Mouse (Mus musculus) right cerebral cortex, postnatal 25 days (tissue): ENCODE results near the gene Gm20388.
A peak's percentile ranks its signal among the peaks of the same experiment; 100 is the strongest.

Source experiments
- DNase-seq: peaks from one replicate; pipeline ENCODE4 v3.0.0; 2022

Gene Gm20388

GRCm38 (mm10) chr8:121668553-121668952 lies 1757.9 kb downstream of the Gm20388 start:
- no peak for DNase-seq

DNA sequence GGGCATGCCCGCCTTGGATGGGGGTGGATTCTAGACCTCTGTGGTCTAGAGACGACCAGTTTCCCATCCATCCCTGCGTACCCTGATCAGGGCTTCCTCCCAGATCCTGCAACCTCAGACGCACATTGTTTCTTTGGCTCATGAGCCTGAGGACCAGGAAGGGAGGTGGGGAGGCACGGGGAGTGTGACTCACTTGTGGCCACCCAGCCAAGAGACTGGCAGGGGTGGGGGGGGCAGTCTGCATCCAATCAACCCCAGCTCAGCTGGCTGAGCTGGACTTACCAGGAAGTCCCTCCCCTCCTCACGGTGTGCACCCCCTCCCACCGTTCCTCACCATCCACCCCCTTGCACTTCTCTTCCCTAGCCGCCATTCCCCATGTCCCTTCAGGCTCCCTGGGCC lies 1758.6 kb downstream of the Gm20388 start:
- DNase-seq = no peak

- no peak for DNase-seq
Observed at GRCm38 (mm10) chr8:121673153-121673552, 1762.5 kb downstream of the Gm20388 start.

DNA sequence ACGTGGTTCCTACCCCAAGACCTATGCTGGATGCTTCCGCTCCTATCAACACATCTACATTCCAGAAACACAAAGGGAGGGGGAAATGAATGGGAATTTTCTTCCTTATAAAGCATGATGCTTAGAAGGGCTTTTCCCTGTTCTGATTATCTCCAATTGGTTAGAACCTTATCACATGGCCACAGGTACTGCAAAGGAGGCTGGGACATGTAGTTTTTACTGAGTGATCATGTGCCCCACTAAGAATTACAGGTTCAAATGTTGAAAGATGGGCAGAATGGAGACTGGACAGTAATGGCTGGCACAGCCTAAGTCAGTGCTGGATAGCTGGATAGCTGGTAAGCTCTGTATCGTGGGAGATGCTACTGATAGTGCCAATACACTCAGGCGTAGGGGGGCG lies 1763.3 kb downstream of the Gm20388 start:
- DNase-seq = no peak

- no peak for DNase-seq
Observed at GRCm38 (mm10) chr8:121674524-121674923, 1763.9 kb downstream of the Gm20388 start.

GRCm38 (mm10) chr8:121675161-121675560 lies 1764.5 kb downstream of the Gm20388 start:
- no peak for DNase-seq

DNA sequence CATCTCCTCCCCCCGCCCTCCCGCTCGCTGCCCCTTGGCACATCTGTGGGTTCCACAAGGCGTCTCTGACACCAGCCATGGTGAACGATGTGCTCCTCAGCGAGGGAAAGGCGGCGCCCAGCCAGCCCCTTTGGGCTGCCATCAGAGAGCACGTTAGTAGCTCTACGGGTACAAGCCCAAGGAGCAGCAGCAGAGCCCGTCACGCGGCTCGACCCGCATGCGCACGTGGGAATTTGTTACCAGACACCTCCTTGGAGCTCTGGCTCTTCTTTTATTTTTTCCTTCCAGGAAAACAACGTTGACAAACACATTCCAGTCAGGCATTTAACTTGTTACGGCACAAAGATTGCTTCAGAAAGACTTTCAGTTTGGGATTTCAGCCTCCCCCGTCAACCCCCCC lies 1765.1 kb downstream of the Gm20388 start:
- DNase-seq = no peak

DNA sequence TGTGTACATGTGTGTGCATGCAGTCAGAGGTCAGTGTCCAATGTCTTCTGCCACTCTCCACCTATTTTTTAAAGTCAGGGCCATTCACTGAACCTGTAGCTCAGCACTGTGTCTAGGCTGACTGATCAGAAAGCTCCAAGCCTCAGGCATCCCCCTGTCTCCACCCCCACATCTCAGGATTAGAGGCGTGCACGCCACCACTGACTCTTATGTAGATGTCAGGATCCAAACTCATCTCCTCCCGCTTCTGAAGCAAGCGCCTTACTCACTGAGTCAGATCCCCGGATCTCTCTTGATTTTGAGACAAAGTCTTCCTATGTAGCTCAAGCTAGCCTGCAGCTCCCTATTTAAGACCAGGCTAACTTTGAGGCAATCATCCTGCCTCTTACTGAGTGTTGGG lies 1768.1 kb downstream of the Gm20388 start:
- no peak for DNase-seq

DNA sequence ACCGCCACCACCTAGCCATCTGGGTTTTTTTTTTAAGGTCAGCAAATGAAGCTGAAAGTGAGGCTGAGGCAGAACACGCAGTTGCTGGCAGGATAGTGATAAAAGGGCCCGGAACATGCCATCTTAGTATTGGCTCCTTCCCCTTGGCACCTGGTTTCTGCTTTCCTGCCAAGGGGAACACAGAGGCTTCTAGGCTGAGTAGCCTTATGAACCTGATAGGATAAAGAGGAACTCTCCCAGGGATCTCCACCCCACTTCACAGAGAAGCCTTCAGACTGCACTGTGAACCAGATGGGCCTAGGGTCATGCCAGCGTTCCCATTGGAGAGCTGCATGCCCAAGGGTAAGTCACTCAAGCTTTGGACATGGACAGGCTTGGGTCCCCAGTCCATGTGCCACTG lies 1770.3 kb downstream of the Gm20388 start:
- DNase-seq = no peak

DNA sequence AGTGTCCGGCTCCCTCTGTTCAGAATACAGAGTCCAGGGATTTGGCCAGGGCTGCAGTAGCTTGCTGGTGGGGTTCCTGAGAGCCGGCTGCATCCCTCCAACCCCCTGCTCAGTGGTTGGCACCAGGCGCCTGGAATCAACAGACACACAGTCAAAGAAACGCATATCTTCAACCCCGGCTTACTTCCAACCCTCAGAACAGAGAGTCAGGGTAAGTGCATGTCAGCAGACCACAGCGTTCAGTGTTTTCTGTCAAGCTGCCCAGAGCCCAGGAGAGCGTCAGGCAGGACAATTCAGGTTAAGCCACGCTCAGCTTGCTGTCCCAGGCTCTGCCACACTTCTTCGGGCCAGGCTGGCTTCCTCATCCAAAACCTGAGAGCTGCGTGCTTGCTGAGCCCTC lies 1770.8 kb downstream of the Gm20388 start:
- no peak for DNase-seq

- DNase-seq = no peak
Observed at GRCm38 (mm10) chr8:121683083-121683832, 1772.6 kb downstream of the Gm20388 start.

GRCm38 (mm10) chr8:121685419-121685818 lies 1774.8 kb downstream of the Gm20388 start:
- DNase-seq = no peak

DNA sequence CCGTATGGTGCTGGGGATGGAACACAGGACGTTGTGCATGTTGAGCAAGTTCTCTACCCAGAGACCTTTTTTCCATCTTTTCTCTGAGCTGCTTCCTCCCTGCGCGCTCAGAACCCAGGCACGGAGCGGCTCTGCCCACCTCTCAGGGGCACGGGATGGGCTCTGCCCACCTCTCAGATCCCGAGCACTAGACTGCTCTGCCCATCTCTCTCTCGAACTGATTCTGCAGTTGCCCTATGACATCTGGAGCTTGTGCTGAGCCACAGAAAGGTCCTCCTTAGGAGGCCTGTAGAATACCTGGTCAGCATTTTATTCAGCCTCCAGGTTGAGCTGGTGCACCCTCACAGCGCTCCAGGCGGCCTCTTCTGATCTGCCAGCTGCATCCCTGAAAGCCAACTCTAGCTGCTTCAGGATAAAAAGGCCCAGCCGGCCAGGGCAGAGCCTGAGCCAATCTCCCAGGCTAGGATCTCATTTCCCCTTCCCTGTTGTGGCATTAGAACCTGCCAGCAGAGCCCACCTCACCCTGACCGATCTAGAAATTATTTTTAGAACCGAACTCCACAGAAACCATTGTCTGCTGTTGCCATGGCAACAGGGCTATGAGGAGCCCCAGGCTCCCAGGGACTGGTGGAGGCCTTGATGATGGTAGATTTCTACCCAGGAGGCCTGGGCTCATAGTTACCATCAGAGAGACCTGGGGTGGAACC lies 1777.0 kb downstream of the Gm20388 start:
- DNase-seq = peak; percentile 70

DNA sequence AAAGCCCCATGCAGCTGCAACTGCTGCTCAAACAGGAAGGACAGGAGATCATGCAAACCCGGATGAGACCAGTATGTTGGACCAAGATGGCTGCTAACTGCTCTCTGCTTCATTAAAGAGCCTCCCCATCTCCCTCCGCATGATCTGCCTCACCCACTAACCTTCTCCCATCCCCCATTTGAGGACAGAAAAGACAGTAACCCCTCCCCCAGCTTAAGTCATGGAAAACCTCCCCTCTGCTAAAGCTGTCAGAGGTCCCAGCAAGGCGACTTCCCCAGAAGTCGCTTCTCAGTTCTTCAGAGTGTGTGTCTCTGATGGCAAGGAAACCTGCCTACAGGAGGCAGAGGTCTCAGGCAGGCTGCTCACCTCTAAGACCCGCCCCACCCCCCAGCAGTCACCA lies 1777.9 kb downstream of the Gm20388 start:
- DNase-seq = no peak

GRCm38 (mm10) chr8:121694453-121694852 lies 1783.8 kb downstream of the Gm20388 start:
- no peak for DNase-seq

GRCm38 (mm10) chr8:121695585-121696184 lies 1785.0 kb downstream of the Gm20388 start:
- DNase-seq = no peak

- peak; percentile 23 for DNase-seq
Observed at GRCm38 (mm10) chr8:121697735-121698614, 1787.3 kb downstream of the Gm20388 start.

DNA sequence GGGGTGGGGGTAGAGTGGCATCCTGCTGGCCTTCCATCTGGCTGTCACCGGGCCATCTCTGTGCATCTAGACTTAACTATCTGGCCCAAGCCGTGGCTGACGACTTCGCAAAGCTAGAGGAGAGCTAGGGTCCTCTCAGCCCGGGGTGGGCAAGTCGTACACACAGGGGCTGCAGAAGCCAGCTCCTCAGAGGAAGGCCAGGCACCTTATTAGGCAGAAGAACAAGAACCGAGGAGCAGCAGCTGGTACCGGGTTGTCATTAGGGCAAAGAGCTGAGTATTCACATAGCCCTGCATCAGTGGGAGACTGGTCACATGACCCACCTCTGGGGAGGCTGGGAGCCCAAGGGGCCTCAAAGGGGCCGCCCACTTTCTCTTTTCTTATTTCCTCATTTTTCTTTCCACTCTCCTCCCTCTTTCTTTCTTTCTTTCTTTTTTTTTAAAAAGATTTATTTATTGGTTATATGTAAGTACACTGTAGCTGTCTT lies 1788.0 kb downstream of the Gm20388 start:
- DNase-seq = no peak

GRCm38 (mm10) chr8:121699936-121700335 lies 1789.3 kb downstream of the Gm20388 start:
- DNase-seq = no peak

DNA sequence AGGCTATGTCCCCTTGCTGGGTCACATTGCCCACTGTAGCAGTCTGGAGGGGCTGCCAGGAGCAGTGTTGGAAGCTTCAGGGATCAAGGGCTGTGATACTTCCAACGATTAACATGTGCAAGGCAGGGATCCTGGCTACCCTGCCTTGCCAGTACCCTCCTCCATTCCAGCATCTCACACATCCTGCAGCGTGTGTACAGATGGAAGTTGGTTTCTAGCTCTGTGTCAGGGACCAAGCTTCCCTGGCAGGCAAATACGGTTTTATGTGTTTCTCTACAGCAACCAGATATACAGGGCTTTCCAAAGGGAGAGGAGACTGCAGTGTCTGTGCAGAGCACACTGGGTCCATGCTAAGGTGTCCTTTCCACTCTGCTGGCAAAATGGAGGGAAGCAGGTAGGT lies 1794.5 kb downstream of the Gm20388 start:
- no peak for DNase-seq

- no peak for DNase-seq
Observed at GRCm38 (mm10) chr8:121706956-121707355, 1796.3 kb downstream of the Gm20388 start.

DNA sequence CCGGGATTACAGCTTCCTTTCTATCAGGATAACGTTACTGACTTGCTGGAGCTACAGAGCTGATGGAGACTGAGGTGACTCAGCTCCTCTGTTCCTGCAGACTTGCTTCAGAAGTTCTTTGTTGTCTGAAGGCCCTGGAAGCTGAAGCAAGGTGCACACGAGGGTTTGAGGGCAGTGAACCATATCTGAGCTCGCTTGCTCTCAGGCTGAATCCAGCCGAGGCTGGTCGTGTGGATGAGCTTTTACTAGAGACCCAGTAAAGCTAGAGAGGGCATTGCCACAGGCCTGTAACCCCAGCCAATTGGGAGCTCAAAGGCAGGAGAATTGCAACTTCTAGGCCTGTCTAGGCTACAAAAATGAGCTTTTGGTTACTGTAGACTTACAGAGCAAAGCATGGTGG lies 1797.8 kb downstream of the Gm20388 start:
- DNase-seq = no peak

- no peak for DNase-seq
Observed at GRCm38 (mm10) chr8:121717502-121717901, 1806.9 kb downstream of the Gm20388 start.
